Mouse (Mus musculus) midbrain, embryonic 10.5 days (tissue): ENCODE data around the gene Map2k3. TPM values are rescaled to one million over a fixed set of nuclear protein-coding genes. Genes with fewer than 3 reads are reported as not detected.
A peak's percentile ranks its signal among the peaks of the same experiment; 100 is the strongest.

Experiments used
- DNase-seq: peaks from one replicate; pipeline ENCODE4 v3.0.0-alpha.2; 2017; ENCODE audit warnings: low spot score
- H3K27ac ChIP-seq: fragments of 300-500 bp; sonication (generic); replicated peaks from 2 replicates; pipeline ENCODE4 v1.5.1; 2016; ENCODE audit warnings: mild to moderate bottlenecking
- H3K27me3 ChIP-seq: fragments of 300-500 bp; sonication (generic); 2 replicates; pipeline ENCODE4 v1.6.1; 2016; ENCODE audit warnings: low read depth, mild to moderate bottlenecking; ENCODE audit not compliant: poor library complexity, severe bottlenecking
- H3K36me3 ChIP-seq: fragments of 300-500 bp; sonication (generic); 2 replicates; pipeline ENCODE4 v1.6.1; 2016; ENCODE audit warnings: mild to moderate bottlenecking, moderate library complexity
- H3K4me1 ChIP-seq: fragments of 300-500 bp; sonication (generic); 2 replicates; pipeline ENCODE4 v1.6.1; 2016
- H3K4me3 ChIP-seq: fragments of 300-500 bp; sonication (generic); 2 replicates; pipeline ENCODE4 v1.5.1; 2016; ENCODE audit warnings: mild to moderate bottlenecking, moderate library complexity
- H3K9me3 ChIP-seq: fragments of 300-500 bp; sonication (generic); replicated peaks from 2 replicates; pipeline ENCODE4 v1.6.1; 2016; ENCODE audit warnings: mild to moderate bottlenecking
- WGBS: fragments of 180-500 bp; shearing (Covaris S2); methylation state at CpG from one replicate; pipeline ENCODE4 v1.1.7; 2016; 5-methylcytosine and 5-hydroxymethylcytosine counted together
- polyA plus RNA-seq: library from polyadenylated mRNA; unstranded; fragments of >200 nt; fragmentation: Nextera tagmentation; extraction: Ambion mirVana; gene quantifications from 2 replicates; pipeline ENCODE4 v1.2.1, GENCODE M21; 2016

The Map2k3 gene
- polyA plus RNA-seq, 1 experiment from 2014 or later = 65.1 TPM

DNA sequence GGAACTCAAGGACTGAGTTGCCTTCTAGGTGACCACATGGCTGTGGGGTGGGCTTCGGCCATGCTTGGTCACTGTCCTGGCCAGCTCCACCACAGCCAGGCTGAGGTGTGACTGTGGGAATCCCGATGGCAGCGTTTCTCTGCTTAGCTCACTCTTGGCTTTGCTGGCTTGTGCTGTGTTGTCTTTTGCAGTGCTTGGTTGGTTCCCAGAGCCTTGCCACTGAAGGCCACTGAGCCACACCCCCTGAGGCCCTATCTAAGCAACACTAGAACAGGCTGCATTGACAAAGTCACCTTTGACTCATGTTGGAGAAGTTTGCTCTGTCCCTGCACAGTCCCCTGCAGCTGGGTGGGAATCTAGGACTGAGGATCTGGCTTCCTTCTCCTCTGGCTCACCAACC, 45.3 kb downstream of the Map2k3 start:
- Histone ChIP-seq H3K36me3 (no peaks in the 10 kb centered on the region), H3K27ac (0 out of 2 replicates have a peak overlapping the region, but pooled peaks have one; percentile 4), H3K27me3 (no peaks in the 10 kb centered on the region), H3K9me3 (no peaks in the 10 kb centered on the region), H3K4me3 (no peak overlapping the region), H3K4me1 (peaks cover 15% of the 10 kb centered on the region)
- DNase-seq = no peak
- WGBS = 52% methylated on average over 3 of the region's 3 CpGs

DNA sequence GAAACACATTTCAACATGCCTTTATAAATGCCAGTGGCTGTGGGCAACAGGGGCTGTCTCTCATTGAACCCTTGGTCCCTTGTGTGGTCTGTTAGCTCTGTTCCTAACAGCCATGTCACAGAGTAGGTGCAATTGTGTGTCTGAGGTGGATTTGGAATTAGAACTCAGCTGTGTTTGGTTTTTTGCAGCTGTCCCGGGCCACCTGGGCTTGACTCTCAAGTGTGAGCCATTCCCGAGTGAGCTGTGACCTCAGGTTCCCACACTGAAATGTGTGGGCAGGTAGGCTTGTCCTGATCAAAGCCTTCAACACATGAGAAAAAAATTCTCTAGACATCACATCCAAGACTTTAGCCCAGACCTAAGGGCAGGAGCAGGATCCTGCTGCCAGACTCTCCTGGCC, 46.8 kb downstream of the Map2k3 start:
- DNase-seq = no peak
- Histone ChIP-seq H3K9me3 (no peaks in the 10 kb centered on the region), H3K27ac (no peak overlapping the region), H3K36me3 (no peaks in the 10 kb centered on the region), H3K4me1 (peaks cover 16% of the 10 kb centered on the region), H3K27me3 (no peaks in the 10 kb centered on the region), H3K4me3 (no peak overlapping the region)
- 77% methylated on average over 2 of the region's 2 CpGs for WGBS

DNA sequence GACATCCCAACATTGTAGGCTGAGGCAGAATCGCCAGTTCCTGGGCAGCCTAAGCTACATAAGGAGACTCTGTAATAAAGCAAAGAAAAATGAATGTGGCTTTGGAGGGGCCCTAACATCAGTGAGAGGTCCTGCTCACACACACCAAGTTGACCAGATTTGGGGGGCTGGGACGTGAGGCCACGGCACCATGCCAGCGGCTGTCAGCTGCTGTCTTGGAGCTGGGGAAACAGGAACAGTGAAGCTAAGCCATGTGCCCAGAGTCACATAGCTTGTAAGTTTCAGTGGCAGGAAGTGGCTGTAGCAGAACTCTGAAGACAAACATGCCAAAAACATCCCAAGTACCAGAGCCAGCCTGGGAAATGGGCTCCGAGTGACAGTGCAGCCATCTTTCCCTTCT, 48.0 kb downstream of the Map2k3 start:
- no peaks in the 10 kb centered on the region for H3K9me3 ChIP-seq
- 92% methylated on average over 5 of the region's 5 CpGs for WGBS
- no peaks in the 10 kb centered on the region for H3K36me3 ChIP-seq
- no peak for DNase-seq
- H3K27ac ChIP-seq = no peak overlapping the region
- H3K27me3 ChIP-seq = no peaks in the 10 kb centered on the region
- H3K4me3 ChIP-seq = no peak overlapping the region
- H3K4me1 ChIP-seq = peaks cover 17% of the 10 kb centered on the region

DNA sequence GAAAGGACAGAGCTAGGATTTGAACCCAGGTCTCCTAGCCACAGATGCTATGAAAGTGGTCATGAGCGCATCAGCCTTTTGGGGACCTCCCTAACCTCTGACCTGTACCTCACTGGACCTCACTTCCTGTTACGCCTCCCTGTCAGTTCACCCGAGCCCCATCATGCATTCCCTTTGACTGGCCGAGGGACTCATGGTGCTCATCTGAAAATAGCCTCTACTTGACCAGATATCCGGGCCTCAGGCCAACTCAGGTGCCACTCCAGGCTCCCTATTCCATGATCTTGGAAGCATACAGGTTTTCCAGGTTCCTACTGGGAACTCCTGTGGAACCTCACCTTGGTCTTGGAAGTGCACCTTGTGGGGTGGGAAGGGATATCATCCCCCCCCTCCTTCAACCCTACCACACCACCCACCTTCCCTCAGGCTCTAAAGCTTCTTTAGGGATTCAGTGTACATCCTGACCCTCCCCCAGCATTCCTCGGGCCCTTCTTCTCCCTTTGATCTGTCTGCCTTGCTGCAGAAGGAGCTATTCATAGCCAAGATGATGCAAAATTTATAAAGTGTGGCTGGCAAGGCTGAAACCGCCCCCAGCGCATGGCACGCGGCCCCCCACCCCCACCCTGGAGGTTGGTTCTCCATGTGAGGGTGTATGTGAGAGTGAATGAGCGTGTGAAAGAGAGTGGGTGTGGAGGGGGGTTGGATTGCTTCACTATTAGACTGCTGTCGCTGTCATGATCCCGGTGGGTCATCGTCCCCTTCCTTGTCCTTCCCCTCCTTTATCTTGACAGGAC, 50.1 kb downstream of the Map2k3 start:
- Histone ChIP-seq H3K4me3 (no peak overlapping the region), H3K4me1 (peaks cover 14% of the 10 kb centered on the region), H3K36me3 (no peaks in the 10 kb centered on the region), H3K9me3 (no peaks in the 10 kb centered on the region), H3K27me3 (no peaks in the 10 kb centered on the region), H3K27ac (0 out of 2 replicates have a peak overlapping the region, but pooled peaks have one; percentile 33)
- WGBS = 77% methylated on average over 14 of the region's 14 CpGs
- no peak for DNase-seq

DNA sequence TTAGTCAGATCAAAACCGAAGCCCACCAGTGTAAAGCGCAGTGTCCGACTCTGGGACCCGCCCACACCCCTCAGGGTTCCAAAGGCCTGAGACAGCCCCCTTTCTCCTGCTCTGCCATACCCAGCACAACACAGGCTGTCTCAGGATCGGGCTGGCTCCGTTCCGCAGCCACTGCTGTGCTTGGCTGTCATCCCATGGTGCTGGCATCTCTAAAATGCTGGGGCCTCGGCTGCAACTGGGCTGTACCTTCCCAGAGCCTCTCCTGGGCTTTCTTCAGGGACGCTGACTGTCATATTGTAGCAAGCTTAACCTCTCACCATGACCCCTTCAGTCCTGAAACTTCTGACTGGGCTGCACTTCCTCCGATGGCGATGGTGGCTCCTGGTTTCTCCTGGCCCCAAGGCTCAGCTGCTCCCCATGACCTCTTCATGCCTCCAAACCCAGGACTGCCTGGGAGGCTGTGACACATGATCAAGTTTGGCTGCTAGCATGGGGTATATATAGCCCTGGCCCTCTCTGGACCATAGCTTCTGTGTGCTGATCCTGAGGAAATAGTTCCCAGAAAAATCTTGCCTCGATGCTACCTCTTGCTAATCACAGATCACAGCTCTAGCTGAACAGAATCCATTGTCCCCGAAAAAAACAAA, 53.2 kb downstream of the Map2k3 start:
- Histone ChIP-seq H3K27me3 (no peaks in the 10 kb centered on the region), H3K36me3 (no peaks in the 10 kb centered on the region), H3K27ac (no peak overlapping the region), H3K9me3 (no peaks in the 10 kb centered on the region), H3K4me3 (no peak overlapping the region), H3K4me1 (peaks cover 8% of the 10 kb centered on the region)
- no peak for DNase-seq
- 65% methylated on average over 13 of the region's 13 CpGs for WGBS

DNA sequence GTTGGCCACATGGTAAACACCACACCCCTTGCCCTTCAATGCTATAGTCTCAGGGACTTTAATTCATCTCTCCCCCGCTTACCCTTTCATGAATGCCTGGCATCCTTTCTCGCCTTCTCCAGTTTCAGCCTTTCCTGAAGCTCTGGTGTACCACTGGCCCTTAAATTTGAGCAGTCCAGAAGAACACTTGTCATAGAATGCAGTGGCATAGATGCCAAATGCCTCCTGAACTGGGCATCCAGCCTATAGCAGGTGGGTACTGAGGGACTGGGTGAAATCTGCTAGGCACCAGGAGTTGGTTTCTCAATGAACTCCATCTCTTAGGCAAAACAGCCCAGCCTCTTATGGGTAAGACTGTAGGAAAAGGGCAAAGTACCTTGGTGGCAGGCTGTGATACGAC, 58.6 kb downstream of the Map2k3 start:
- no peak for DNase-seq
- no peaks in the 10 kb centered on the region for H3K9me3 ChIP-seq
- 83% methylated on average over 3 of the region's 3 CpGs for WGBS
- H3K27me3 ChIP-seq = no peaks in the 10 kb centered on the region
- H3K4me3 ChIP-seq = no peak overlapping the region
- no peaks in the 10 kb centered on the region for H3K36me3 ChIP-seq
- no peaks in the 10 kb centered on the region for H3K4me1 ChIP-seq
- H3K27ac ChIP-seq = no peak overlapping the region

Other genes starting within 250 kb of the Map2k3 start
- gene Llgl1, start 232.3 kb upstream of the Map2k3 start, polyA plus RNA-seq = 147 and 158 TPM in 2 replicates
- gene Flii, start 204.8 kb upstream of the Map2k3 start, polyA plus RNA-seq = 74.8 and 82.6 TPM in 2 replicates
- gene Mief2, start 203.6 kb upstream of the Map2k3 start, polyA plus RNA-seq = 14.6 and 15.6 TPM in 2 replicates
- 23.2 and 23.9 TPM in 2 replicates for gene Top3a, start 154.7 kb upstream of the Map2k3 start, polyA plus RNA-seq
- gene Smcr8, start 154.5 kb upstream of the Map2k3 start, polyA plus RNA-seq = 7.8 and 8.8 TPM in 2 replicates
- gene Shmt1, start 120.3 kb upstream of the Map2k3 start, polyA plus RNA-seq = 75.3 and 86.3 TPM in 2 replicates
- gene Dhrs7b, start 101.4 kb upstream of the Map2k3 start, polyA plus RNA-seq = 29.3 and 34.0 TPM in 2 replicates
- 71.0 and 75.7 TPM in 2 replicates for gene Tmem11, start 52.8 kb upstream of the Map2k3 start, polyA plus RNA-seq
- 18.0 and 26.9 TPM in 2 replicates for gene Natd1, start 17.3 kb upstream of the Map2k3 start, polyA plus RNA-seq
- 0.53 and 0.62 TPM in 2 replicates for gene Kcnj12, start 90.5 kb downstream of the Map2k3 start, polyA plus RNA-seq
- gene Tnfrsf13b, start 194.7 kb downstream of the Map2k3 start, polyA plus RNA-seq = 1.2 TPM in 2 replicates
- 201 and 251 TPM in 2 replicates for gene Usp22, start 243.0 kb downstream of the Map2k3 start, polyA plus RNA-seq